Mouse (Mus musculus): ENCODE results near the gene Anks1b. TPM values are rescaled to one million over a fixed set of nuclear protein-coding genes. Genes with fewer than 3 reads are reported as not detected.

Anks1b gene
- total RNA-seq, 2 experiments from 2014 or later = 462 to 539 TPM

DNA sequence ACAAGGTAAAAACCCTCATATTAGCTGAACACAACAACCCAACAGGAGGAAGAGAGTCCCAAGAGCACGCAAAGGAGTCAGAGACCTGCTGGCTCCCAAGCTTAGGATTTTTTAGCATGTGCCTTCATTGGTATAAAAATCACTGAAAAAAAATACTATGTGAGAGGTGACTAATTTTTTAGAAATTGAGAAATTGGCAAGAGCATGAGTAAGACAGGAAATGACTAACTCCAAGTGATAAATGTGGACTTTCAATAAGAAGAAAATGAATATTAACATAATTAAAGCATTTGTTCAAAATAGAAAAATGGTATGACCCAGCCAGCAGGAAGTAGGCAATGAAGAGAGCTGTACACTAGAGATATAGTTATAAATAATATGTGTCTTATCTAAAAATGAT, 271.1 kb downstream of the Anks1b start:
- DNase-seq (ENCODE audit: low spot score in 2 of 2) = no peak

DNA sequence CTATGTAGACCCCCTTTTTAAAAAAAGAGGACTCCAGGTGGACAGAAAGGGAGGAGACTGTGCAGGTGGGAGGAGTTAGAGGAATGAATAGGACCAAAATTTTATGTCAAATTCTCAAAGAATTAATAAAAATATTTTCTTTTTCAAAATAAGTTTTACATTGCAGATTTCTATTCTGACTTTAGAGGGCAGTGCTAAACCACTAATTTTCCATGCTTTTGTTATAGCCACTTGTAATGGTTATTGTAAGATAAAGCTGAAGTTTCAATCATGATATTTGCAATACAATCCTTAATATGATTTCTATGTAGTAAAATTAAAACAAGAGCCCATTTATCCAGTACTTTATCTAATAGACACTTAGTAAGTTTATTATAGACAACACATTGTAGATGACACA, 278.2 kb downstream of the Anks1b start:
- no peak for DNase-seq (ENCODE audit: low spot score in 2 of 2)

DNA sequence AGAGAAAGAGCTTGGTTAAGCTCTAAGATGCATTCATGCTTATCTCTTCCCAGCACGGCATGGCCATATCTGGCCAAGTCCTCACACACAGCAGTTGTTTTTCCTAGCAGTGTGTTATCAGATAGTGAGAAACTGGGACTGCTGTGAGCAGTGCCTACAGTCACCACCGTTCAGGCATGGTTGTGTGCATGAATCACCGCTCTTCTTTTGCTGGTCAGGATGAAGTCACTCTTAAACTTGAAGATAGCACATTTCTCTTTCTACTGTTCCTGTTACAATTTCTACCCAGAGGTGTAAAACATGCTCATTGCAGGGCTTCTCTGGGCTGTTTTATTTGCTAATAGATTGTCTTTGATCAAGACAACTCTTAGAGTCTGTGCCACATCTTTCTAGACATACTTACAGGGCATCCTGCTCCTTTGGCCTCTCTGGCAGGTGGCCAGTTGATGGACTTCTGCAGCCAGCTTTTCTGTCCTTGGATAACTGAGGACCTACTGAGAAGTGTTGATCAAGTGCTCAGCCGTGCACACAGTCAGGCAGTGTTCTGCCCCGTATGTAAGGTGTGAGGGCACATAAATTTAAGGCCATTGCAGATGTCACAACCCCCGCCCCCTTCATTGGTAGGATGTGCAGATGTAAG, 296.8 kb downstream of the Anks1b start:
- DNase-seq (ENCODE audit: low spot score in 2 of 2) = no peak

DNA sequence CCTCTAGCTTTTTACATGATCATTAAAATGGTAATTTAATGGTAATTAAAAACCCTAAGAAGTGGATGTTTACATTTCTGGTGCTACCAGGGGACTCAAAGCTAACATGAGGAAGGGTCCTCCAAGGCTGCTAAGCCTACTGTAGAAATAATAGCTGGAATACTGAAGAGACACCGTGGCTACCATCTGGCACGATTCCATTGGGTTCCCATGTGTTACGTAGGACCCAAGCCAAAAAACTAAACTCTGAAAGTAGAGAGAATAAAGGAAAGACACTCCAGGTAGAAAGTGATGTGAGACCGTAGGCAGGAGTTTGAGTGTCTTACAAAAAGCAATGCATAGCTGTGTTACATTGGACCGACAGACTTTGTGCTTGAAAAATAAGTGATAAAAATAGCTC, 317.1 kb downstream of the Anks1b start:
- no peak for DNase-seq (ENCODE audit: low spot score in 2 of 2)

DNA sequence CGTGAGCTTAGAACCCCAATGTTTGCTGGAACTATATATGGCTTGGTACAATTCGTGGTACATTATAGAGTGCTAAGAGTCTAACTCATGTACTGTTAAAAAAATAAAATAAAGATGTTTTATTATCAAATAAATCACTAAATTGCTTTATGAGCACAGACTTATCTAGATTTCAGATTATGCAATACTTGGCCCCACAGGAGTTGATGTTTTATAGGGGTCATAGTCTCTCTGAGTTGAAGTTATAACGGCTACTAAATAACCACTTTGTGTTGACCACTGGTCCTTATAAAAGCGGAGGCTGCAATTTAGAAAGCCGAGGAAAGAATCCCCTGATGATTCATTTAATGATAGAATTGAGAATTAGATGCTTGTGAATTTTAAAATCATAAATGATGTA, 323.6 kb downstream of the Anks1b start:
- DNase-seq (ENCODE audit: low spot score in 2 of 2) = no peak

DNA sequence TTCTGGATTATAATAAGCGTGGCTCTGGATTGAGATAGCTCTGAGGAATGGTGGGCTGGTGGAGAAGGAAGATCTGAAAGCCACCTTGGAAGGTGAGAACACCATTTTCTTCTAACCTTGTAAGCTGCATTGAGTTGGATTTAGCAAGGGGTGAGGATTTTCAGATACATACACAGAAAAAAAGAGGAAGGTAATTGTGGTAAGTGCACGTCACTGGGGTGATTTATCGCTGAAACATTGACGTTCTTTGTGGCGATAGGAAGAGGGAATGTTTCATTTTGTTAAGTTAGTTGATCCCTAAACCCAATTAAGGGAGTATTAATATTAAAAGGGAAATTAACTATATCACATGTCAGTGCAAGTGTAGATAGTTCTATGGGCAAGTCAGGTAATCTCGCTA, 336.7 kb downstream of the Anks1b start:
- no peak for DNase-seq (ENCODE audit: low spot score in 2 of 2)

DNA sequence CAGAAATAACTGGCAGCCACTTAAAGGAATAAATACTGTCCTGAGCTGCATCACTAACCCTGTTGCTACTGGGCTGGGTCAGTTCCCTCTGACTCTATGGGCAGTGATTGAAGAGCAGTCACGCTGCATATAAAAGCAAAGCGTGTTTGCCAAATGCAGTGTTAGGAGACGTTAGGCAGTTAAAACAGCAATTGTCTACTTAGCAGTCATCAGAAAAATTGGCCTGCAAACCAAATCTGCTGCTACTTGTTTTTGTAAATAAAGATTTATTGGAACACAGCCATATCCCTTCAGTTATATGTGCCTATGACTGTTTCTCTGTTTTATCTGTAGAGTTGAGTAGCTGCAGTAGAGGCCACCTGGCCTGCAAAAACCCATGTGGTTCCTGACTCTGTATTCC, 347.2 kb downstream of the Anks1b start:
- DNase-seq (ENCODE audit: low spot score in 2 of 2) = peak in 1 of 2 experiments; percentile 15

DNA sequence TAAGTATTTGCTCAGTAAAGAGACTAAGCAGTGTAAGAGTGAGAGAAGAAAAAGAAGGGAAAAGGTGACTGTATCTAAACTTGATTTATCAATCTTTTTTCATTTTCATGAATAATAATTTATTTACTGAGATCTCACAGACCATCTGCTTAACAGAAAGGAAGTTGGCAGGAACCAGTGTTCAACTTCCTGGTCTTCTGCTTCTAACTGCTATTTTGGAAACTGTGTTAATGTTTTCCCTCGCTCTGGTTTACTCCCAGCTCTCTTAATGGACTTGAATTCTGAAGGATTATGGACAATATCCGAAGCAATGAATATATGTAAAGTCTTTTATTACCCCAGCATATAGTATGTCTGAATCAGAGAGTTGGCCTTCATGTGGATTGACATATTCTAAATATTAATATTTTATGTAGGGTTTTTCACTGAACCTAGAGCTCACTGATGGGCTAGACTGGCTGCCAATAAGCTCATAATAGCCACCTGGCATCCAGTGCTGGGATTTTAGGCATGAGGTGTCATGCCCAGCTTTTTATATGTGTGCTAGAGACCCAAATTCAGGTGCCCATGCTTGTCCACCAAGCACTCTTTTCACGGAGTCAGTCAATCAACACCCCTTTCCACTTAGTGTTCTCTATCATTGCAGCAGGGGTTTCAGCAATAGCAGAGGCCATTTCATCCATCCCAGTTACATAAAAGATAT, 349.6 kb downstream of the Anks1b start:
- DNase-seq (ENCODE audit: low spot score in 2 of 2) = peak in 1 of 2 experiments; percentile 70

DNA sequence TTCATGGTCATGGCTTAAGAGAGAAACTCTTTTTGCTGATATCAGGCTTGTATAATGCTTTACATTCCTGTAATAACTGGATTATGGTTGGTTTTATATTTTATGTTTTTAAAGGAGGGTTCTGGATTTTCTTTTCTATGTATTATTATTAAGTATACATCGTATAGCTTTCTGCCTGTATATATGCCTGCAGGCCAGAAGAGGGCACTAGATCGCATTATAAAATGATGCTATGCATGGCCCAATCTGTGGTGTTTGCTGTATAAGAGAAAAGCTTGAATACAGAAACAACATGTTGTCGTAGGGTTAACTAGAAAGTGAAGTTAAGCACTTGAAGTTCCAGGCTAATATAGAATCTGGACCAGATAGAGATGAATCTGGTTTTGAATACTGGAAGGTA, 362.0 kb downstream of the Anks1b start:
- no peak for DNase-seq (ENCODE audit: low spot score in 2 of 2)

DNA sequence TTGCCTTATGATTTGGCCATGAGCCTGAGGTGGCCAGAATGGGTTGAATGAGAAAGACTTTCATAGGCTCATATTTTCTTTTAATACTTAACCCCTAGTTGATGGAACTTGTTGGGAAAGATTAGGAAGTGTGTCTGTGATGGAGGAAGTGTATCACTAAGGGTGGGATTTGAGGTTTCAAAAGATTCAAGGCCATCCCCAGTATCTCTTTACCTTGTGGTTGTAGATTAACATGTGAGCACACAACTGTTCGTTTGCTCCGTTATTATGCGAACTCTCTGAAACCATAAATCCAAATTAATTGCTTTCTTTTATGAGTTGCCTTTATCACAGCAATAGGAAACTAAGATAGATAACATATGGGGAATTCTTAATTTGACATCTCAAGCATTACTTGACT, 364.0 kb downstream of the Anks1b start:
- no peak for DNase-seq (ENCODE audit: low spot score in 2 of 2)

DNA sequence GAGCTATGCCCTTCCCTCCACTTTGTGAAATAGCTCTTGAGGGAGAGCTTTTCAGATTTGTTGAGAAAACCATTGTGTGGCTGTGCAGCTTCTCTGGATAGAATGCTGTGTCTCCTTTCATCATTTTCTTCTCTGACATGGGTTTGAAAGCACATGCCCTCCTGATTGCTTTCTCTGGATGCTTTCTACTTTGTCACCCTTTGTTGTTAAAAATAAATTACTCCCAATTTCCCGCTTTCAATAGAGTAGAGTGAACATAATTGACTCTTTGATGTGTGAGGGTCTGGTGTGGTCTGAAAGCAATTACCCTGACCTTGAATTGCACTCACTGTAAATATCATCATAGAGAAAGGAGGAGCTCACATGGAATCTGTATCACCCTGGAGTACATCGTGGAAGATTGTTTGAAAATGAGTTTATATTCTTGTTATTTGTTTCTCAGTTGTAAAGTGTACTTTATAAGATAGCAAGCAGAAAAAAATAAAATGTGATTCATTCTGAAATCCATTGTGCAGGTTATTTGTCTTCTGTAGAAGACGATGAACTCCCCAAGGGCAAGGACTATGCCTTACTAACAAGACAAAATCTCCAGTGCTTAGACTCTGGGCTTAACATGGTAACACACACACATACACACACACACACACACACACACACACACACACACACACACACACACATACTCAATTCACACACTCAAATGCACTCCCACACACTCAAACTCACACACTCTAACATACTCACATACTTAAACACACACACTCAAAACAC, 385.8 kb downstream of the Anks1b start:
- no peak for DNase-seq (ENCODE audit: low spot score in 2 of 2)

DNA sequence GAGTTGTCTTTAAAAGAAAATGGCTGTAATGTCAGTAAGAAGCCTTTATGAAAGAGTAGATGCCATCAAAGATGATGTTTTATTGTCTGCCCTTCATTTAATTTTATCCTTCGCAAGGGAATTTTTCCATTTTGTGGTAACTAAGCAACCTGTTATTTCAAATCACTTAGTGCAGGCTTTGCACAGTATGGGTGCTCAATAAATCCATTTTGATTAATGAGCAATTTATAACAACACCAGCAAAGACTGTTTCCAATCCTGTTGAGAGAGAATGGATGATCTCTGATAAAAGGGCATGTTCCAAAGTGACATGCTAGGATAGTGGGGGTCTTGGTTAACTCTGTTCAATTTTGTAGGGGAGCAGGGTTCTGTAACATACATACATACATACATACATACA, 398.0 kb downstream of the Anks1b start:
- no peak for DNase-seq (ENCODE audit: low spot score in 2 of 2)

DNA sequence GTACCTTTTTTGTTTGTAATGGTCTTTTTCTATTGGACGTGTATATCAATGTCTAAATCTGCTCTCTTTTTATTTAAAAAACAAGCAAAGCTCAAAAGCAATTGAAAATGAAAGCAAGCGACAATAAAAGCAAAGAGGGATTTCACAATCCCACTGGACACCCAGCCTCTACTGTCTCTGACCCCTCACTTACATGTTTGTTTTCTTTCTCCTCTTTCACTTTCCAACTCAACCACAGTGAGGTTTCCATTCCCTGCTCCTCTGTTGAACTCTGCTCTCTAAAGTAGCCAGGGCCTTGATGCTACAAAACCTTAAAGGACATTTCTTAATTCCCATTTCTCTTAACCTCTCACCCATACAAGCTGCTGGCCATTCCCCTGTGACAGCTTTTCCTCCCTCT, 400.0 kb downstream of the Anks1b start:
- no peak for DNase-seq (ENCODE audit: low spot score in 2 of 2)

DNA sequence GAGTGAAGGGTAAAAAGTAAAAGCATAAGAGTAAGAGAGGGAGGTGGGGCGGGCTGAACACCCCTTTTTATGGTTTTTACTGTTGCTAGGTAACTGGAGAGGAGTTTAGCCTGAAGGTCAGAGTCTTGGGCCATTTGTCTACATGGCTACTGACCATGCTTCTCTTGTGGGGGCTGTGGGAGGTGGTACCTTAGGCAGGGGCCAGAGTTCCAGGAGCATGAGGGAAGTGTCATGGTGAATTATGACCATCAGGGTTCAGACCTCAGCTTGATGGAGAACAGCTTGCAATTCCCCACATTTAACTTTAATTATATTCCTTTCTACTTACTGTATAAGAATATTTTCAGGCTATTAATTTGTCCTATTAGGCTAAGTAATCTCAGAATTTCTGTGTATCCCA, 413.3 kb downstream of the Anks1b start:
- no peak for DNase-seq (ENCODE audit: low spot score in 2 of 2)

DNA sequence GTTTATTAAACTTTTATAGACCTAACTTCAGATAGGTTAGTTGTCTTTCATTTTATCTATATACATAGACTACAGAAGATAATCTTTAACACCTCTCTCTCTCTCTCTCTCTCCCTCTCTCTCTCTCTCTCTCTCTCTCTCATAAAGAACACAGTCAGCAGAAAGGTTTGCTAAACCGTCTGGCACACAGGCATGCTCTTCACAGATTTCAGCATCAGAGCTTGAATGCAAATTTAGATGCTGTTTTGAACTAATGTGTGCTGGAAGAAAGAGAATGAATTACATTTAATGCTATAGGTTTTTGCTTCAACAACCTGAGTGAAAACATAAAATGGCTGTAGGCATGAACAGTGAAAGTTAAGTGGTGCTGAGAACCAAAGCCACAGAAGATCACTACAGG, 429.9 kb downstream of the Anks1b start:
- DNase-seq (ENCODE audit: low spot score in 2 of 2) = no peak

DNA sequence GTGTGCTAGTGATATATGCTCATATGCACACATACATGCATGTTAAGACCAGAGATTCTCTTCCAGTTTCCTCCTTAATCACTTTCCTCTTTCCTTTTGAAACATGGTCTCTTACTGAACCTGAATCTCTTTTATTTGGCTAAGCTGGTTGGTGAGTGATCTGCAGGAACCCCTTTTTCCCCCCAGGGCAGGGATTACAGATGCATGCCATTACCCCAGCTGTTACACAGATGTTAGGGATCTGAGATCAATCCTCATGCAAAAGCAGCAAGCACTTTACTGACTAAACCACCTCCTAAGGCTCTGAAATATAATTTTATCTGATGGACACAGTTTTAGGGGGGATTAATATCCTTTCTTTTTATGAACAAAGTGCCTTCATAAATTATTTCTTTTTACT, 432.8 kb downstream of the Anks1b start:
- DNase-seq (ENCODE audit: low spot score in 2 of 2) = no peak

DNA sequence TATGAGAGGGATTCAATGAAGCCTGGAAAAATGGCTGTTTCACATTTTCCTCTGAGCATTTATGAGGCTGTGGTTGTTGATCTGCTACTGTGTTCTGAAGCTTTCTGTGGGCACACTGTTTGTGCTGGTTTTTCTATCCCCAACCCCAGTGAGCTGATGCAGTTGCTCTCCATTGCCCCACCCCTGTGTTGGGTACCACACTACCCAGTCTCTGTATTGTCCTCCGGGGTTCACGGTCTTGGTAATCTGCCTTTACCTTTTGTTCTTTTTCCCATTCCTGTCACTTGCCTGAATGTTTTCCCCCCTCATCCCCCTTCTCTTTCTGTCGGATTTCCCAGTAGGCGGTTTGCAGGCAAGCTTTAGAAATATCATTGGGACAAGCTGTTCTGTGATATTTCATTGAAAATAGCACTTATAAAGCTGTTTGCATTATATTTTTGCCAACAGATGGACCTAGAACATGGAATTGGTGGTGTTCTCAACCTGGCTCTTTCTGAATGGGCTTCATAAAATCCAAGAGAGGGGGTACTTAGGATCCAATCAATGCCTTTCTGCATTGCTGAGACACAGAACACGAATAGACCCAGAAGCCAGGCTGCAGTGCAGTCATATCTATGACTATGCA, 434.7 kb downstream of the Anks1b start:
- peak; percentile 39 to 80 for DNase-seq (ENCODE audit: low spot score in 2 of 2)

DNA sequence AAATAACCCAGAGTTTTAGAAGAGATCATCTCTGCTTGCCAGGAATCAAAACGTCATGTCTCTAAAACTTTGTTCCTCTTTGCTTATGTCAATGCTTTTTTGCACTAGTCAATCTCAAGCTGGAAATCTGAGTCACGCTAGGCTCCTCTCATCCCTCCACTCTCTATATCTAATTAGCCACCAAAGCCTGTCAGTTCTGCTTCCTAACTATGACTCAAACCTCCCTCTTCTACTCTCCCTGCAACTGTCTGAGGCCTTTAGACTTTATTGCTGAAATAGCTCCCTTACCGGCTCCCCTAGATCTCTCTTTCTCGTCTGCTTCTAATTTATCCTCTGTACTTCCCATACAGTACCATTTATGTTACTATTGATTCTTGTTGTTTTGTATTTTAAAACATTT, 456.5 kb downstream of the Anks1b start:
- no peak for DNase-seq (ENCODE audit: low spot score in 2 of 2)

DNA sequence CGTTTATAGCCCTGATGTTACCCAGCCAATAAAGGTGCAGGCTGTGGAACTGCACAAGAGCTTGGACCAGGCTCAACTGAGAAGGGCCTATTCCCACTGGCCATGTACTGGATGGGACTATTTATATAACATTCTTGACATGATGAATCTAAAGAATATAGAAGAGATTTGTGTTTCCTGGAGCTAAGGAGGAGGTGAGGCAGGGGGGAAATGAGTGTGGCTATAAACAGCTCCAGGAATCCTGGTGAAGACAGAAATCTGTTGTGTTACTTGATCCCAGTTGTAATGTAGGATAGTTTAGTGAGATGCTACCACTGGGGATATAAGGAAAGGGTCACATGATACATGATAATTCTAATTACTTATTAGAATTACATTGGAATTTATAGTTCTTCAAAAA, 472.1 kb downstream of the Anks1b start:
- DNase-seq (ENCODE audit: low spot score in 2 of 2) = no peak

DNA sequence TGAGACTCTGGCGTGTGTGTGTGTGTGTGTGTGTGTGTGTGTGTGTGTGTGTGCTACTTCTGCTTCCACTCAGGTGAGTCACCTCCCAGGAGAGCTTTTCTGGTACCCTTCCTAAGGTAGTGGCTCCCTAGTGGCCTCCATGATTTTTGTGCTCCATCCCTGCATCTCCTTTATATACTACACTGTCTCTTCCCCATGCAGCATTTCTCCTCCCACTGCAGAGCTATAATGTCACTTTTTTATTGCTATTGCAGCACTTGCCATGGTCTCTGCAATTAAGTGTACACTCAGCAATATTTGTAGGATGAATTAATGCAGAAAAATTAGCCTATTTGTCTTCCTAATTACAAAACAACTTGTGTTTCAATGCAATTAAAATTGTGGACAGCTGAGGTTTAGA, 482.9 kb downstream of the Anks1b start:
- DNase-seq (ENCODE audit: low spot score in 2 of 2) = no peak

DNA sequence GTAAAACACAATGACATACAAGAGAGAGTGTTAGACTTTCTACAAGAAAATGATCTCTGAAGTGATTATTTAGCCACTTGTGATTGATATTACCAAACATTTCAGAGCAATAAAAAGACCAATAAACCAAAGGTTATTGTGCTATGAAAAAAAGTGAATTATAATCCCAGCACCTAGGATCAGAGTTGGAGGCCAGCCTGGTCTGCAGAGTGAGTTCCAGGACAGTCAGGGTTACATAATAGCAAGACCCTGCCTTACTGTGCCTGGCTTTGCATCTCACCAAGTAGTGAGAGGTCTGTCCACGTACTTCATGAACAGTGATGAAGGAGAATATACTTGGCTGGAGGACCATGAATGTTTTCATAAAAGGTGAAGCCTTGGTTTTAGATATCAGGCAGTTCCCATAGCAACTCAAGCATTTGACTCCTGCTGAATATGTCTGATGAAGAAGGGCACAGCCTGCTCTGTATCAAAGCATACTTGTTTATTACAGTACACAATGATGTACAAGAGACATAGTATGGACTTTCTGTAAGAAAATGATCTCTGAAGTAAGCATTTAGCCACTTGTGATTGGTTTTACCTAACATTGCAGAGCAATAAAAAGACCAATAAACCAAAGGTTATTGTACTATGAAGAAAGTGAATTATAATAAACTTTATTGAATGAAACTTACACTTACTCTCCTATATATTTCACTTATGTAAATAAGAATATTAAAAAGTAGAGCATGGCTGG, 484.0 kb downstream of the Anks1b start:
- no peak for DNase-seq (ENCODE audit: low spot score in 2 of 2)
